Mouse (Mus musculus) lung, adult 2 months (tissue): ENCODE measurements around the gene Plxdc1. TPM values are rescaled to one million over a fixed set of nuclear protein-coding genes. Genes with fewer than 3 reads are reported as not detected.
"Not testable (repeated sequence)": the region's sequence is repeated elsewhere in the genome, so short reads cannot be mapped to it uniquely, and the experiment has no call there.

Experiments used
- DNase-seq: peaks from one replicate; pipeline ENCODE4 v3.0.0; 2022
- H3K4me1 ChIP-seq: fragments of 200-500 bp; 2 replicates; pipeline ENCODE4 v1.6.1; 2011; ENCODE audit warnings: low read length; ENCODE audit not compliant: control insufficient read depth, insufficient read depth
- H3K4me3 ChIP-seq: fragments of 200-500 bp; replicated peaks from 2 replicates; pipeline ENCODE3; 2011; ENCODE audit warnings: low read depth, mild to moderate bottlenecking, control low read depth, low read length; ENCODE audit errors: extremely low read depth
- CTCF ChIP-seq: fragments of 200-500 bp; IDR thresholded peaks from 2 replicates; pipeline ENCODE4 v1.5.1; 2011; ENCODE audit warnings: mild to moderate bottlenecking, low read length, control low read depth; ENCODE audit not compliant: insufficient read depth
- POLR2A ChIP-seq: fragments of 200-500 bp; IDR thresholded peaks from 2 replicates; pipeline ENCODE4 v1.6.1; 2011; ENCODE audit warnings: low read depth, mild to moderate bottlenecking, control low read depth, low read length, borderline replicate concordance; ENCODE audit errors: extremely low read depth
- WGBS: fragments of 180-500 bp; shearing (Covaris S2); methylation state at CpG from one replicate; pipeline ENCODE4 v1.1.7; 2018; 5-methylcytosine and 5-hydroxymethylcytosine counted together
- polyA plus RNA-seq: library from polyadenylated mRNA; depleted of rRNA; stranded (reverse); fragments of >200 nt; gene quantifications from 2 replicates; pipeline ENCODE4 v1.2.3, GENCODE M21; 2012

Gene Plxdc1
- polyA plus RNA-seq, 1 experiment = 20.9 TPM

- TF ChIP-seq POLR2A (no peak), CTCF (no peak)
Measured at GRCm38 (mm10) chr11:97952367-97953006, 33.8 kb downstream of the Plxdc1 start.

GRCm38 (mm10) chr11:97949703-97950475, 36.4 kb downstream of the Plxdc1 start:
- Histone ChIP-seq H3K4me1 (no peaks in the 10 kb centered on the region), H3K4me3 (no peak overlapping the region)
- DNase-seq = no peak
- TF ChIP-seq POLR2A (no peak), CTCF (no peak)
- WGBS = 36% methylated on average over 20 of the region's 20 CpGs

More at GRCm38 (mm10) chr11:97952367-97953006, 33.8 kb downstream of the Plxdc1 start:
- H3K4me3 ChIP-seq = no peak overlapping the region
- 84% methylated on average over 1 of the region's 1 CpGs for WGBS
- no peaks in the 10 kb centered on the region for H3K4me1 ChIP-seq
- no peak for DNase-seq

GRCm38 (mm10) chr11:97947426-97947825, 38.8 kb downstream of the Plxdc1 start:
- Histone ChIP-seq H3K4me1 (no peaks in the 10 kb centered on the region), H3K4me3 (no peak overlapping the region)
- TF ChIP-seq POLR2A (no peak), CTCF (peak; percentile 68)
- 22% methylated on average over 7 of the region's 7 CpGs for WGBS
- no peak for DNase-seq

GRCm38 (mm10) chr11:97945738-97946289, 40.4 kb downstream of the Plxdc1 start:
- not testable (repeated sequence) for H3K4me1 ChIP-seq, H3K4me3 ChIP-seq, DNase-seq
- WGBS = 76% methylated on average over 7 of the region's 7 CpGs

- WGBS = 78% methylated on average over 10 of the region's 10 CpGs
- DNase-seq = no peak
- H3K4me3 ChIP-seq = no peak overlapping the region
Measured at GRCm38 (mm10) chr11:97945031-97945430, 41.2 kb downstream of the Plxdc1 start.

GRCm38 (mm10) chr11:97943256-97943655, 43.0 kb downstream of the Plxdc1 start:
- 69% methylated on average over 5 of the region's 5 CpGs for WGBS
- no peak for DNase-seq
- Histone ChIP-seq H3K4me1 (no peaks in the 10 kb centered on the region), H3K4me3 (no peak overlapping the region)
- no peak for TF ChIP-seq POLR2A
- no peak for TF ChIP-seq CTCF

More at GRCm38 (mm10) chr11:97945031-97945430, 41.2 kb downstream of the Plxdc1 start:
- no peaks in the 10 kb centered on the region for H3K4me1 ChIP-seq
- TF ChIP-seq POLR2A (no peak), CTCF (no peak)

GRCm38 (mm10) chr11:97942420-97943111, 43.7 kb downstream of the Plxdc1 start:
- no peak for DNase-seq
- Histone ChIP-seq H3K4me1 (no peaks in the 10 kb centered on the region), H3K4me3 (no peak overlapping the region)
- 73% methylated on average over 15 of the region's 15 CpGs for WGBS
- no peak for TF ChIP-seq CTCF
- TF ChIP-seq POLR2A = no peak

GRCm38 (mm10) chr11:97937469-97938105, 48.7 kb downstream of the Plxdc1 start:
- no peak overlapping the region for H3K4me3 ChIP-seq
- H3K4me1 ChIP-seq = no peaks in the 10 kb centered on the region
- no peak for TF ChIP-seq CTCF
- no peak for TF ChIP-seq POLR2A
- WGBS = 53% methylated on average over 2 of the region's 2 CpGs
- no peak for DNase-seq

GRCm38 (mm10) chr11:97936758-97937157, 49.5 kb downstream of the Plxdc1 start:
- WGBS = 51% methylated on average over 3 of the region's 3 CpGs
- TF ChIP-seq POLR2A (no peak), CTCF (peak; percentile 74)
- DNase-seq = peak; percentile 47
- H3K4me1 ChIP-seq = no peaks in the 10 kb centered on the region; the same call in 1 of the 2 replicates
- no peak overlapping the region for H3K4me3 ChIP-seq

- 42% methylated on average over 4 of the region's 4 CpGs for WGBS
- Histone ChIP-seq H3K4me3 (no peak overlapping the region), H3K4me1 (no peaks in the 10 kb centered on the region; the same call in 1 of the 2 replicates)
- DNase-seq = no peak
- TF ChIP-seq POLR2A (no peak), CTCF (no peak)
Measured at GRCm38 (mm10) chr11:97935913-97936575, 50.2 kb downstream of the Plxdc1 start.
